Mouse (Mus musculus) fibroblast of lung, adult 2 months (primary cell): ENCODE data around the gene Rcn2.
A peak's percentile ranks its signal among the peaks of the same experiment; 100 is the strongest.

ENCODE experiments used
- DNase-seq: peaks from one replicate; pipeline ENCODE4 v3.0.0-alpha.2; 2011; ENCODE audit warnings: low read depth

Gene Rcn2

DNA sequence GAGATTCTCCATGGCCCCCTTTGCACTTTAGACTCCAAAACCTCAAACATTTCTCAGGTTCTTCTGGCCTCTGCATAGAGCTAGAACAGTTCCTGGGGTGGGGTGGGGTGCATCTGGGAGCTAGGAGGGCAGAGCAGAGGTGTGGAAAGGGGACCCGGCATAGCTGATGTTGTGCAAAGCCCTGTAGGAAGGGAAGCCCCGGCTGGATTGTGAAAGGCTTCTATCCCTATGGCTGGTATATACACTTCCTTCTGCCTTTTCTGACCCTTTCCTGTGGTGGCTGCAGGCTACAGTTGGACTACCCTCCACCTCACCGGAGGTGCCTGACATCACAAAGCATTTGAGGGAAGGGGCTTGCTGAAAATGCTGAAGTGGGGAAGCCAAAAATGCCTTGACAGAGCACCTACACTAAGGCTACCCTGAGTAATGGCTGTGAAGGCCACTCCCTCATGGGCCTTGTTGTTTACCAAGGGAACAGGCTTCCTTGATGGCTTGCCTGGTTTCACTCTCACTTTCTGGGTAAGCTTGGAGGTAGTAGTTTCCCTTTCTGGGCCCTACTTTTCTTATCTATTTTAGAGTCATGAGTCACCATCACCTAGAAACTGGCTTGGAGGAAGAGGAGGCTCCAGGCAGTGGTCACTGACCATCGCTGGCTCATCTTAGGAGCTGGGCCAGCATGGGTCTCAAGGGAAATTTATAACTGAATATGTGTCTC lies 56.1 kb downstream of the Rcn2 start:
- no peak for DNase-seq

- no peak for DNase-seq
These were observed 58.4 kb downstream of the Rcn2 start for GRCm38 (mm10) chr9:56100041-56100522.

DNA sequence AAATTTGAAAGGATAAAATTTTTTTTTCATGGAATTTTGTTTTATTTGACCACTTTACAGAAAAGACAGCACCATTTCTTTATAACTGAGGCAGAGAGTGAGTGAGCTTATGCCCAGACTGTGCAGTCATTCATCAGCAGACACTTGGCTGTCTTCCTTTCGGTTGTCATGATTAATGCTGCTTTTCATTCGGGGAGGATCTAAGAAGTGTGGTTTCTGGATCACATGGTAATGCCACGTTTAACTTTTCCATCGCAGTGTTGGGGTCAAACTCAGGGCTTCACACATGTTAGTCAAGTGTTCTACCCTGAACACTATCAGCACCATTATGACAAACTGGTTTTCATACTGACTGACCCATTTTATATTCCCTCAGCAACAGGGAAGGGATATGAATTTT lies 59.4 kb downstream of the Rcn2 start:
- DNase-seq = peak; percentile 67

DNA sequence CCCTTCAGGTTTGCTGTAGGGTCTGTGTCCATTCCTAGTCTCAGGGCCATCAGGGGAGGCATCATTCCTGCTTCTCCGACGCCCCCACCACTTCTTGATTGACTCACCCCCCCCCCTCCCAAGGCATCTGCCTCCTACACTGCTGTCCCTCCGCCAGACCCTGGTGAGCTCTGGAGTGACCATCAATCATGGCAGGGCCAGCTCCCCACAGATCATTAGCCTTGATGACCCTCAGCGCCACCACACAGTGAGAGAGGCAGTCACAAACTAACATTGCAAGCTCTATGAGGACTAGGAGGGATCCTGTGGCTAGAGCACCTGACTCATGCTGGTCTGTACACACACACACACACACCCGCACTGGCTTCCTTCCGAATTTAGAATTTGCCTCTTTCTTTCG lies 63.3 kb downstream of the Rcn2 start:
- DNase-seq = no peak

- DNase-seq = no peak
These were observed 64.8 kb downstream of the Rcn2 start for GRCm38 (mm10) chr9:56106274-56107072.

DNA sequence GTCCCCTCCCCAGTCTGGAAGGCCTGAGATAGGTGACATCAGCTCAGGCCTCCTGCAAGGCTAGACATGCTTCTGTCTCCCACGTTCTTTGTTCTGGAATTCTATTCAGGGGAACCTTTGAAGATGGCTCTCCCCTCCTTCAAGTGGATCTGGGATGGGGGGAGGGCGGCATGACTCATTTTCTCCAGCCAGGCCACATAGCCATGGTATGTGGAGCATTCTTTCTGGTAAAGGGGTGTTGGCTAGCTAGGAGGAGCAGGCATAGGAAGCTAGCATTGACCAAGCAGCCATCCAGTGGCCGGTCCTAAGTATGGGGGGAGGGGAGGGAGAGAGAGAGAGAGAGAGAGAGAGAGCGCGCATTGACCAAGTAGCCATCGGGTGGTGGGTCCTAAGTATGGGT lies 65.9 kb downstream of the Rcn2 start:
- DNase-seq = no peak

GRCm38 (mm10) chr9:56108174-56108573 lies 66.5 kb downstream of the Rcn2 start:
- no peak for DNase-seq
